Mouse (Mus musculus) urinary bladder, postnatal 4 days (tissue): ENCODE measurements at regions not wholly inside any gene's neighbourhood (a gene's known extent, or its start where the extent isn't known, plus 50 kb on each side); places are given as distances from the start of the nearest gene placed in this dataset.
"Not testable (repeated sequence)": the region's sequence is repeated elsewhere in the genome, so short reads cannot be mapped to it uniquely, and the experiment has no call there.

Experiments used
- DNase-seq, 2 experiments: peaks; one replicate each; pipeline ENCODE4 v3.0.0; 2021 to 2022; ENCODE audit warnings: low spot score in 2 of 2

DNA sequence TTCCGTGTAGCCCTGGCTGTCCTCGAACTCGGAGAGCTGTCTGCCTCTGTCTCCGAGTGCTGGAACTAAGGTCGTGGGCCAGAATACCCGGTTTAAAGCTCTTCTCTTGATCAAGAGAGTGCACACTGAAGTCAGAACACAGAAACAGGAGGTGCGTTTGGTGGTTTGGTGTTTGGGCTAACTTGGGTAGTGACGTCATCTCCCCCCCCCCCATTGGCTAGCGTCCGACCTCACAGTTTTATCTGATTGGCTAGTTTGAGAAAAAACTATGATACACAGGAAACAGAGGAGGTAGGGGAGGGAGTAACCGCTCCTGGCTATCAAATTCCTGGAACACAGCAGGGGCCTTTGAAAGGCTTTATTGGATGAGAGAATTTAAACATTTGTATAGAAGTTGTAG, 60.2 kb upstream of the Pim1 start:
- no peak for DNase-seq

DNA sequence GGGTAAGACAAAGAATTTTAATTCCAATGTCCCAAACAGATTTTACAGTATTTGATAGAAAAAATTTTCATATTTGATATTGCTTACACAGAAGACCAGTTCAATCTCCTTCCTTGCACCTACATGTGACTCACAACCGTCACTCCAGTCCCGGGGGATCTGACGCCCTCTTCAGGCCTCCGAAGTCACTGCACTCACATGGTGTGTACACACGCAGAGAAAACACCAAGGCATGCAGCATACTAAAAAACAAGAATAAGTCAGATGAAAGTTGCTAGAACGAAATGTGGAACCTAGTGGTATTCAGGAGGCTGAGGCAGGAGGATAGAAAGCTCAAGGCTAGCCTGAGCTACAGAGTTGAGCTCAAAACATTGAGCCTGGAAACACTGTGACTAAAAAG, 59.7 kb upstream of the Pim1 start:
- DNase-seq = no peak

DNA sequence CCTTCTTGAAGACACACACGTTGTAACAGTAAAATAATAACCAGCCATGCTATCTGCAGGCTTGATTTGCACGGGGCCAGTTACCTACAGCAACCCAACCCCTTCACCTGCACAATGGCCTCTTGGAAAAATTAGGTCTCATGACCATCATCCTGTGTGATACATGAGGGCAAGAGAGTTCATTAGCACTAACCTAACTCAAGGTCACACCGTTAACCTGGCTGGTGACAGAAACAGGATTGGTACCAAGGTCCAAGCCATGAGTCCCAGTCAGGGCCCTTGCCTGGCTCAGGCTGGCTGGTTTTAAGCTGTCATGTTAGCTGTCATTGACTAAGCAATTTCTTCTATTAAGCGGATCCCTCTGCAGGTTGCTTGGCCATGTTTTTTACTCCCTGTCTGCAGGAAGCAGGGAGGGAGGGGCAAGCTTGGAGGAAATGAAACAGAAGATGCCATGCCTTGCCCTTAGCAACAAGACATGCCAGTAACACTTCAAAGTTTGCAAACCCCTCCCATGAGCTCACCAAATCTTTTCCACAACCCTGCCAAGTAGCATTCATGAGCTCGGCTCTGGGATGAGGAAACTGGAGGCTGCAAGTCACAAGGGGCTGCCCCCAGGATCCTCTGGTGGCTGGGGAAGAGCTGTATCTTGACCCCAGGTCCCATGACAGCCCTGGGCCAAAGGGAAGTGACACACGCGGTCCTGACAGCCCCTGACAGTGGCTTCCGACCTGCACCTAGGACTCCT, 58.8 kb upstream of the Pim1 start:
- no peak for DNase-seq

DNA sequence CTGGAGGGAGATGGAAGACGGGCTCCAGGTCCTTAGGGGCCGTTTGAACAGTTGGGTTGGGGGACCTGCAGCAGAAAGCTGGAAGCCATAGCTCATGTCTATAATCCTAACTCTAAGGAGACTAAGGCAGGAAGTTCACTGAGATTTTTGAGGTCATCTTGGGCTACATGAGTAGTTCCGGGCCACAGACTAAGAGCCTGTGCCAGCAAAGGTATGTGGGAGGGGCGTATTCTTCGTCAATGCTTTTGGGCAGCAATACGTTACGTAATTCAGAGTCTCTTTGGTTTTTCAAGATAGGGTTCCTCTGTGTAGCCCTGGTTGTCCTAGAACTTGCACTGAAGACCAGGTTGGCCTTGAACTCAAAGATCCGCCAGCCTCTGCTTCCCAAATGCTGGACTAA, 57.9 kb upstream of the Pim1 start:
- no peak for DNase-seq

DNA sequence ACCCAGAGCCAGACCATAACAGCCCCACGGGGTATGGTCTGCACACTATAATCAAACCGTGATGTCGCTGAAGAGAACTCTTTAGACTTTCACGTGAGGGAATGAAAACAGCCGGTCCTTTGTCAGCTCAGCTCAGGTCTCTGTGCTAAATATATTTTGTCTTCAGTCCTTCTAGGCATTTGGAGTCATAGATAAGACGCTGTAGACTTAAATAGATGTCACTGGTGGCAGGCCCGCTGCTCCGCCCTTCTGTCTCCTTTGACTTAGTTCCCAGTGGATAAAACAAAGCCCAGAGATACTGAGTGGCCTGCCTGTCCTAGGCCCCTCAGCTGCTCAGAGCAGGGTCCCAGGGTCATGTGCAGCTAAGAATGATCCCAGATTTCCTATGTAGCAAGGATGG, 57.2 kb upstream of the Pim1 start:
- DNase-seq = no peak

DNA sequence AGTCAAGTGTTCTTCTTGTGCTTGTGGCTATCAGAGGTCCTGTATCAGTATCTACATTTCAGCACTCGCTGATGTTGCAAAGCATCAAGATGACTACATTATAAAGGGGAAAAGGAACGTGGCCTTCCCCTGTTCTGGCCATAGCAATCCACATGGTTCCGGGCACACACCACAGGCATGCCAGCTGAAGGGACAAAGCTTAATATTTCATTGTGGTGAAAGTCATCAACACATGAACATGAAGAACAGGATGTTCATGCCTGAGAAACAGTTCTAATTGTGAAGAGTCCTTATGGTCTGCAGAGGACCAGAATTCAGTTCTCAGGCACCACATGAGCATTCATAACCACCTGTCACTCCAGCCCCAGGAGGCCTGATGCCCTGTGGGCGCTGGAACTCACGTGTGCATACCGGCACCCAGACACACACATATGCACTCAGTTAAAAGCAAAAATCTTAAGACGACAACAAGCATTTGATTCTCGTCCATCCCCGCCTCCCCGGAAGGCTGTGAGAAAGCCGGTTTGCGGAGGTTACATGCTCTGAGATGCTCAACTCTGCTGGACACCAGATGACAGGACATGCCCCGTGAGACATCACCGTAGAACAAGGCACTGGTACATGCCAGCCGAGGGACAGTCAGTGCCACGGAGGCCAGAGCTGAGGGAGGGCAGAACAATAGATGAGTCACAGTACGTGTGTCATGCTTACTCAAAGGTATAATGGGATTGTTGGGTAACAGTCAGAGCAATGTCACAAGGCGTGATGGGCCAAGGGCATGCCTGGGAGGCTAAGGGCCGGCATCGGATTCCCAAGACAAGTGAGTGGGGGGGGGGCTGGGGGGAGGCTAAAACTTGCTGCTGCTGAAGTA, 56.2 kb upstream of the Pim1 start:
- DNase-seq = no peak

DNA sequence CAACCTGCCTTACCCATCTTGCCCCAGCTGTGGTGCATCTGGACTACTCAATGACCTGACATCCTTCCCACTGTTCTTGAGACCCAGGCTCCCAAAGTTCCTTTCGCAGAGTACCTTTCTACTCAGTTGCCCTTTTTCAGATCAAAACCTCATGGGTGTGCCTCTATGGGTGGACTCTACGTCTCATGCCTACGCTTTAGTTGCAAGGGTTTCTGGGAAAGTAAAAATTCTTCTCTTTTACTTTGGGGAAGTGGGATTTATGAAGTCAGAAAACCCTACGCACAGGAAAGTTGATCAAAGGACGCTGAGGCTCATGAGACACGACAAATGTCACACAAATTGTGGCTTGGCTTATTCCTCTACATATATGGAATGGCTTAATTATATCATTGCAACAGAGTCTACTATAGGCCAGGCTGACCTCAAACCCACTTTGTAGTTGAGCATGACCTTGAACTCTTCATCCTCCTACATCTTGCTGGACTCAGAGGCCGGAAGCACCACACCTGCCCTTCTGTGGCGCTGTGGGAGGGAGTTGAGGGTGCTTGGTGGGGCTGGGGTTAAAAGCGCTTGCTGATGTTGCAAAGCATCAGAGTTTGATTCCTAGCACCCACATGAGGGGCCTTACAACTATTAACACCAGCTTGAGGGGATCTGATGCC, 55.1 kb upstream of the Pim1 start:
- no peak for DNase-seq

DNA sequence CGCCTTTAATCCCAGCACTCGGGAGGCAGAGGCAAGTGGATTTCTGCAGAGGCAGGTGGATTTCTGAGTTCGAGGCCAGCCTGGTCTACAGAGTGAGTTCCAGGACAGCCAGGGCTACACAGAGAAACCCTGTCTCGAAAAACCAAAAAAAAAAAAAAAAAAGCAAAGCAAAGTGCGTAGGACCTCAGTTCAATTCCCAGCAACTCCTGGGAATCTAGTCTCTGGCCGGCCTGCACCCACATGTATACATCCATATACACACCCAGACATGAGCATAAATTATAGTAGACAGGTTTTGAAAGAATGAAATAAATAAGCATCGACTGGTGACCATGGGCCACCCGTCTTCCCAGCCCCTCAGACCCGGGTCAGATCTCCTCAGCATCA, 54.1 kb upstream of the Pim1 start:
- DNase-seq = not testable (repeated sequence)

DNA sequence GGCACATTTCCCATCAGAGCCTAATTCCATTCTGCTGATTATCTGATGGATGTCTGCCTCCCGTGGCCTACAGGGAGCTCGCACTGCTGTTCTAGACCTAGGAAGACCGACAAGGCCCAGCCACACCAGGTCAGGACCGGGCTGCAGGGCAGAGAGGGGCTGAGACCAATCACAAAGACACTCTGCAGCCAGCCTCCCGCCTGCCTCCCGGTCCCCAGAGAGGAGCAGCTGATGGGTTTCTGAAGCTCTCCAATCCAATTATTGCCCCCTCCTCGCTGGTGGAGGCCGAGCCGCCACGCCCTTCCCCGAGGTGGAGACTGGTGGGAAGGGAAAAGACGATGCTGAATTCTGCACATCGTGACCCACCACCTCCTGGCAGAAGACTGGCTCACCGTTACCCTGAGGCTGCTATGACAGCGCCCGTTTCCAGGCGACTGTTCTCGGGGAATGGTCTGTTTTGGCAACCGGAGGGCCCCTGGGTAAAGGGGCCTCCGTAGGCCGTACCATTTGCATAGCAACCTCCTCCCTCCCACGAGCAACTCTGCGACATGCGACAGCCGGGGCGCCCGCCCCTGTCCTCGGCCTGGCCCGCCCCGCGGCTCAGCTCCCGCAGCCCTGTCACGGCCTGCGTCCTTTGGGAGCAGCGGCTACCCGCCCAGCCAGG, 53.5 kb upstream of the Pim1 start:
- DNase-seq = peak; percentile 52 to 69

DNA sequence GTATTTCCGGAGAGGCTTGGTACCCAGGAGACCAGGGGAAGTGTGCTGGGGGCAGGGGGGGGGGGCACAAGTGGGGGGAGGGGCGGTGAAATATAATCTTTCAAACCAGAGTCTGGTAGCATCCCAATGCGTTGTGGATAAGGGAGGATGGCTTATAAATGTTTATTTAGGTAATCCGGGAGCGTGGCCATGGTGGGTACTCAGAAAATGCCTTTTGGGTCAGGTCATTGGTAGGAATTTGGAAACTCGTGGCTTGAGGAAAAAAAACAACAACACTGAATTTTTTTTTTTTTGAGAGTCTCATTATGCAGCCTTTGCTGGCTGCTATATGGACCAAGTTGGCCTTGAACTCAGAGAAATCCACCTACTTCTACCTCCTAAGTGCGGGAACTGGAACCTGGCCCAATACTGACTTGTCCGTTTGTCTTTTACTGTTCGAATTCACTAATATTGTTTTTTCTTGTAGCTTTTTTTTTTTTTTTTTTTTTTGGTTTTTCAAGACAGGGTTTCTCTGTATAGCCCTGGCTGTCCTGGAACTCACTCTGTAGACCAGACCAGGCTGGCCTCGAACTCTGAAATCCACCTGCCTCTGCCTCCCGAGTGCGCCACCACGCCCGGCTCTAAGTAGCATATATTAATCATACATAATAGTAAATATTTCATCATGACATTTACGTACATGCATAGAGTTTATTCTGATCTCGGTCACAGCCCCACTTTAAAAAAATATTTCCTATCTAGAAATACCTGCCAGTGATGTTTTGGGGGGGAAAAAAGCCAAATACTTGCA, 52.8 kb upstream of the Pim1 start:
- DNase-seq = no peak

DNA sequence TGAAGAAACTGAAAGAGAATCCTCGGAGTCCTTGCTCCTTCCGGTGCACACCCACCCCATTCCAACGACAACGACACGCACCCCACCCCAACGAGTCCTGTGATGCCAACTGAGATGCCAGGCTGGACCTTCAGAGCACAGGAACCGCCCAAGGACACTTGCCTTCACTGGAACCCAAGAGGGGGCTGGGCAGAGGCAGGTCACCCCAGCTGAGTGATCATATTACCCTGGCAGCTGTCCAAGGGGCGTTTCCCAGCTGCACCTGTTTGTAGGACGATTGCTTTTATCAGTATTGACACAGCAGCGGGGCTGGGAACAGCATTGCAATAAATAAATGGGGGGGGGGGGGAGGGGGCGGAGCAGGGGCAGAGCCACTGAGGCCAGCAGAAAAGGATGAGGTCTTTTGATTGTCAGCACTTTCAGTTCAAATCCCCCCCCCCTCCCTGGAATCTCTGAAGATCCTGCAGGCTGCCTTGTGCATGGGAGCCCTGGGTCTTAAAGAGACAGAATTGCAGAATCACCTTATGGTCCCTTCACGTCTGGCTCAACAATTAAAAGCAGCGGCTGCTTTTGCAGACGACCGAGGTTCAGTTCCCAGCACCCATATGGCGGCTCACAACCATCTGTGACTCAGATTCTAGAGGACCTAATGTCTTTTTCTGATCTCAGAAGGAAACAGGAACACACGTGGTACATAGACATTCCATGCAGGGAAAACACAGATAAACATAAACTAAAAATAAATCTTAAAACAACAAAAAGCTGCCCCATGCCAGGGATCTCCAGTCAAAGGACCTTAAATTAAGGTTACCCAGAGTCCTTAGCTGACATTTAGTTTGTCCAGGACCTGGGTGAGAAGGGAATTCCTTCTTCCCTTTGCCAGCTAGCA, 52.0 kb upstream of the Pim1 start:
- peak in 1 of 2 experiments; percentile 54 for DNase-seq

DNA sequence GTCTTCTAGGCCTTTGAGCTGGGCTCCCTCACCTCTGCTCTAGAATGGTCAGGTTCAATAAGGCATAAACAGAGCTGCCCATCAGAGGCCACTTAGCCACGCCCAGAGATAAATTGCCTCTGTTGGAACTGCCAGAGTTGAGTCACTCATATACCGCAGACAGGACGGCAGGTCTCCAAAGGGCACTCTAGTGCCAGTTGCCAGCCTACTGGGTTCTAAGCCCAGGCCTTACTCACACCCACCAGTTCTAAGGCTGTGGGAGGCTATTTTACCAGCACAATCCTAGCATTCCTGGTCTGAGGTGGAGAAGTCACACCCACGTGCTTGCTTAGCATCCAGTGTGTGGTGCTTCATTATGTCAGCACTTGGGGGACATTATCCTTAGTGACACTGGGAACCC, 50.6 kb upstream of the Pim1 start:
- DNase-seq = no peak

DNA sequence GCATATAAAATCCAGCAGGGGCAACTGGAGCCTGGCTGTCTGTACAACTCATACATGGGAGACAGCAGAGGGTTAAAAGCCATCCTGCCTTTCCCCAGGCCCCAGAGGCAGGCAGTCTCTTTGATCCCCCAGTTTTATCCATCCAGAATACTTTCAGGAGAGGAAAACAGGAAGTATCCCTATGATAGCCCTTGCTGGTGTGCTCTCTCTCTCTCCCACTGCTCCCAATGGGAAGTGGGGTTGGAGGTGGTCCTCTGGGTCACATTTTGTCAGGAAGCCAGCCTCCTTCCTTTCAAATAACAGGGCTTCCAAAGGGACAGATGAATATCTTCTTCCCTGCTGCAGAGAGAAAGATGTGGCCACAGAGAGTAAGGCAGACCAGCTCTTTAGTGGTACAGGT, 50.1 kb upstream of the Pim1 start:
- DNase-seq = no peak
